Mouse (Mus musculus): ENCODE results near the gene Fndc3b. TPM values are rescaled to one million over a fixed set of nuclear protein-coding genes. Genes with fewer than 3 reads are reported as not detected.

Gene Fndc3b
- polyA plus RNA-seq, 1 experiment, result 14.2 TPM

DNA sequence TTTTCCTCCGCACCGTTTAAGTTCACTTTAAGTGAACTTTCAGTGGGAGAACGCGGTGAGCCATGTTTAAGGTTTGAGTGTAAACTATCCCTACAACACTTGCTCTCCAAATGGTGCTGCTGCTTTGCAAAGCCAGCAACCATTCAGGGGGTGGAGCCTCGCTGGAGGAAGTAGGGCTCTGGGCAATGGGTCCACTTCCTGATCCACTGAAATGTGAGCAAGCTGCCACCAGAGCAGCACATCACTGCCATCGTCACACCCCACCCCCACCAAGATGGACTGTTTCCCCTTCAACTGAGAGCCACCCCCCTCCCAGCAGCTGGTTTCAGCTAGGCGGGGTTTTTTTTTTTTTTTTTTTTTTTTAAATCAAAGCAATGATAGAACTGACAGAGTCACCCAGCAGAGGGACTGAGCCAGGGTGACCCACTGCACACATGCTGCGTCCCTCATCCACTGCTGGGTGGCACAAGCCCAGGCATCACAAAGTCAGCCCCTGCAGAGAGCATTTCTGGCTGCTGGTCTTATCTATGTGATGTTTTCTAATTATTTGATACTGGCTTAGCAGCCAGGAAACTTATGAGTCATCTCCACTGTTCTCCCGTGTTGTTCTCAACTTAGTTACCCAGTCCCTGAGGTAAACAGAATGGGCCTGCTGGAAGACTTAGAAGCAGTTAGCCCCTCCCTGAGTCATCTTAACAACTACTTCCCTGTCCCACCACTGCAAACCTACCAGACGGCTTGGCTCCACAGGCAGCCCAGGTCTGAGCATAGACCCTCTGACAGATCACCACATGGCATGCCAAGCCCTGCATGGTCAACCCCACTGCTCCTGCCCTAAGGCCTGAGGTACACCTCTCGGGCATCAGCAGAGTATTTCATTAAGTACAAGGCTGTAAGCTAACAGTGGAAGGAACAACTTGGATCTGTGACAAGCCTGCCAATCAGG, 112.4 kb downstream of the Fndc3b start:
- TF ChIP-seq CTCF (conservative IDR thresholded peaks at IDR 0.05; ENCODE audit: insufficient read depth, insufficient read length, low read depth, low read length) (no peak), POLR2A (IDR thresholded peaks at IDR 0.05; ENCODE audit: low read depth, low read length) (no peak)
- no peak for DNase-seq
- H3K27ac ChIP-seq (ENCODE audit: insufficient read depth, low read depth, low read length), result no peak overlapping the region
- 74% methylated on average over 11 of the region's 11 CpGs for WGBS
- peaks cover 8% of the 10 kb centered on the region for H3K4me1 ChIP-seq (ENCODE audit: control insufficient read depth, insufficient read depth, low read length)
- no peaks in the 10 kb centered on the region for H3K27me3 ChIP-seq (replicated peaks; ENCODE audit: control insufficient read depth, insufficient read depth, low read length)
- H3K4me3 ChIP-seq (ENCODE audit: insufficient read depth, low read depth, low read length), result no peak overlapping the region
- no peaks in the 10 kb centered on the region for H3K36me3 ChIP-seq (ENCODE audit: control insufficient read depth, insufficient read depth, low read length)

DNA sequence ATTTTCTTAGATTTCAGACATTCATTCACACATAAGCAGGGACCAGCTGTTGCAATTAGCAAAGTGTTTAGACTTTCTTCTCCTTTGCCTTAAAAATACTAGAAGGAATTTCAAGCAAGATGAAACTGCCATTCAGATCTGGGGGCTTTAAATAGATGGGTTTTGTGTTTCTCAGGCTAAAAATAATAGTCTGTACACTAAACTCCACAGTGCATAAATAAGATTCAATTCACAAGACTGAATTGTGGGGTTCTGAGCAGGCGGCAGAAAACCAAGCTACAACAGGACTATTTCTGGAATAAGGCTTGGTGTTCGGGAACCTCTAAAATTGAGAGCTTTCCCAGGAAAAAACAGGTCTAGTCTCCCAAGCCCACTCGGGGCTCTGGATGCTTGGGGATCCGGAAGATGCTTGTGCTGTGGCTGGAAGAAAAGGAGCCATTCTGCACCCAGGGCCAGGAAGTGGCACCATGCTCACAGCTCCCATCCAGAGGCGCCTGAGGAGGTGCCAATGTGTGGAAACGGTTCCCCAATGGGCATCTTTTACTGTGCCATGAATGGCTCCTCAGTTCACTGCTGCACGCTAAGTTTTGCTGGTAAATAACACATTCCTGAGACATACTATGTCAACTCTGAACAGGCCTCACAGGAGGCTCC, 117.5 kb downstream of the Fndc3b start:
- no peak for DNase-seq
- peaks cover 6% of the 10 kb centered on the region for H3K4me1 ChIP-seq (ENCODE audit: control insufficient read depth, insufficient read depth, low read length)
- no peak overlapping the region for H3K27ac ChIP-seq (ENCODE audit: insufficient read depth, low read depth, low read length)
- no peaks in the 10 kb centered on the region for H3K27me3 ChIP-seq (replicated peaks; ENCODE audit: control insufficient read depth, insufficient read depth, low read length)
- no peak overlapping the region for H3K4me3 ChIP-seq (ENCODE audit: insufficient read depth, low read depth, low read length)
- WGBS, result 81% methylated on average over 7 of the region's 7 CpGs
- no peak for TF ChIP-seq CTCF (conservative IDR thresholded peaks at IDR 0.05; ENCODE audit: insufficient read depth, insufficient read length, low read depth, low read length)
- no peaks in the 10 kb centered on the region for H3K36me3 ChIP-seq (ENCODE audit: control insufficient read depth, insufficient read depth, low read length)

DNA sequence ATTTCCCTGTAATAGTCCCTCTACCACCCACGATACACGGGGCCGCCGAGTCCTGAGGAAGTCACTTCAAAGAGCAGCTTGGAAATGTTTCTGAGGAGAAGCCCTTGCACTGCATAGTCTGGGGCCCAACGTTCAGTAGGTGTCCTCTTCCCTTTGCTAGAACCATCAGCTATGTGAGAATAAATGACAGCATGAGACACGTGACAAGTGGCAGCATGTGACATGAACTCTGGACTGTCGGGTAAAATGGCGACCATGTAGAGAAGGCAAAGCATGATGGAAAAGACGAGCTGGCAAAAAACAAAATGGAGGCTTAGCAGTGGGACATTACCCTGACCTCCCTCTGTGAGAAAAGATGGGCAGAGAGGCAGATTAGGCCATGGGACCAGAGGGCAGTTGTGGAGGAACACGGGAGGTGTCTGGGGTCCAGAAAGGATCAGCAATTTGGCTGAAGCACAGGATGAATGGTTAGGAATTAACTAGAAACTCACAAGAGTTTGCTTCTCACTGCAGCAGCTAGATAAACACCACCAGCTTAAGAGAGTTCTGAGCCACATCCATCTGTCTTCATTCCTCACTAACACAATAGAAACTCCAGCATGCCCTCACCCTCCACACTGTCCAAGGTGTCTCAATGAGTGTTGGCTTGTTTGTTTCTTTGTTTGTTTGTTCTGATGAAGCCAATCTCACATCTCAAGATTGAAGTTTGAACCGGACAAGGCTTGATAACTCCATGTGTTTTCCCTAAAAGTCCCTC, 118.2 kb downstream of the Fndc3b start:
- TF ChIP-seq CTCF (conservative IDR thresholded peaks at IDR 0.05; ENCODE audit: insufficient read depth, insufficient read length, low read depth, low read length) (no peak), POLR2A (IDR thresholded peaks at IDR 0.05; ENCODE audit: low read depth, low read length) (no peak)
- Histone ChIP-seq H3K36me3 (ENCODE audit: control insufficient read depth, insufficient read depth, low read length) (no peaks in the 10 kb centered on the region), H3K27me3 (replicated peaks; ENCODE audit: control insufficient read depth, insufficient read depth, low read length) (no peaks in the 10 kb centered on the region), H3K27ac (ENCODE audit: insufficient read depth, low read depth, low read length) (peak overlapping the region; percentile 65), H3K4me3 (ENCODE audit: insufficient read depth, low read depth, low read length) (no peak overlapping the region), H3K4me1 (ENCODE audit: control insufficient read depth, insufficient read depth, low read length) (peaks cover 6% of the 10 kb centered on the region; the same call in 1 of the 2 replicates)
- DNase-seq, result peak; percentile 87
- 52% methylated on average over 11 of the region's 11 CpGs for WGBS

DNA sequence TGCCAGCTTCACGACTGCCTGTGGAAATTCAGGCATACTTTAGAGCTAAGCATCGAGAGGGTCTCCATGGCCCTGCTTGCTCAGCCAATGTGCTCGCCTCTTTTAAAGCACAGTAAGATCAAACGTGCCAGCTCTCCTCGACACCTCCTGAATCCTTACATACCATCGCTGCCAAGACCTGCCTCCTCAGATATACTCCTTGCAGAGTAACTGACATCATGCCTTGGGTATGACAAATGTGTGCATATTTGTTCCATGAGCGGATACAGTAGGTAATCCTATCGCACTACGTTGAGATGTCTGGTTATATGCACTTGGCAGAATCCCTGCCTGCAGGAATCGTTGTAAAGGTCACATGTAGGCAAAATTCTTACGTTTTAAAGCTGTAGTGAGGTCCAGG, 120.3 kb downstream of the Fndc3b start:
- H3K27ac ChIP-seq (ENCODE audit: insufficient read depth, low read depth, low read length), result no peak overlapping the region
- H3K27me3 ChIP-seq (replicated peaks; ENCODE audit: control insufficient read depth, insufficient read depth, low read length), result no peaks in the 10 kb centered on the region
- no peak for DNase-seq
- no peak overlapping the region for H3K4me3 ChIP-seq (ENCODE audit: insufficient read depth, low read depth, low read length)
- TF ChIP-seq POLR2A (IDR thresholded peaks at IDR 0.05; ENCODE audit: low read depth, low read length) (no peak), CTCF (conservative IDR thresholded peaks at IDR 0.05; ENCODE audit: insufficient read depth, insufficient read length, low read depth, low read length) (no peak)
- WGBS, result 56% methylated on average over 11 of the region's 11 CpGs
- H3K4me1 ChIP-seq (ENCODE audit: control insufficient read depth, insufficient read depth, low read length), result peaks cover 10% of the 10 kb centered on the region; the same call in 1 of the 2 replicates
- no peaks in the 10 kb centered on the region for H3K36me3 ChIP-seq (ENCODE audit: control insufficient read depth, insufficient read depth, low read length)

DNA sequence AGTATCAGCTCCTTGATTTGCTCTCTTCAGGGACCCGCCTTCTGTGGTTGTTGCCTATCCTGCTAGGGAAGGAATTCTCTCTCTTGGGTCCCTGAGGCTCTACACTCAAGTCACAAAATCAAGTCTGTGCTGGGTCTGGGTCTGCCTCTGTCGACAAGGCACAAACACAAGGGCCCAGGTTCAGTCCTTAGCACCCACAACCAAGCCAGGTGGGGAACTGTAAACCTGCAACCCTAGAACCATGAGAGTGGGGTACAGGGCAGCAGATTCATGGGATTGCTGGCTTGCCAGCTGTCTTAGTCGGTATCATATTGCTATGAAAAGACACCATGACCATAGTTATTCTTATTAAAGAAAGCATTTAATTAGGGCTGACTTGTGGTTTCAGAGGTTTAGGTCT, 121.8 kb downstream of the Fndc3b start:
- H3K27ac ChIP-seq (ENCODE audit: insufficient read depth, low read depth, low read length), result no peak overlapping the region
- 92% methylated on average over 3 of the region's 3 CpGs for WGBS
- DNase-seq, result no peak
- TF ChIP-seq POLR2A (IDR thresholded peaks at IDR 0.05; ENCODE audit: low read depth, low read length) (no peak), CTCF (conservative IDR thresholded peaks at IDR 0.05; ENCODE audit: insufficient read depth, insufficient read length, low read depth, low read length) (no peak)
- H3K27me3 ChIP-seq (replicated peaks; ENCODE audit: control insufficient read depth, insufficient read depth, low read length), result no peaks in the 10 kb centered on the region
- no peaks in the 10 kb centered on the region for H3K36me3 ChIP-seq (ENCODE audit: control insufficient read depth, insufficient read depth, low read length)
- peaks cover 20% of the 10 kb centered on the region for H3K4me1 ChIP-seq (ENCODE audit: control insufficient read depth, insufficient read depth, low read length)
- no peak overlapping the region for H3K4me3 ChIP-seq (ENCODE audit: insufficient read depth, low read depth, low read length)

DNA sequence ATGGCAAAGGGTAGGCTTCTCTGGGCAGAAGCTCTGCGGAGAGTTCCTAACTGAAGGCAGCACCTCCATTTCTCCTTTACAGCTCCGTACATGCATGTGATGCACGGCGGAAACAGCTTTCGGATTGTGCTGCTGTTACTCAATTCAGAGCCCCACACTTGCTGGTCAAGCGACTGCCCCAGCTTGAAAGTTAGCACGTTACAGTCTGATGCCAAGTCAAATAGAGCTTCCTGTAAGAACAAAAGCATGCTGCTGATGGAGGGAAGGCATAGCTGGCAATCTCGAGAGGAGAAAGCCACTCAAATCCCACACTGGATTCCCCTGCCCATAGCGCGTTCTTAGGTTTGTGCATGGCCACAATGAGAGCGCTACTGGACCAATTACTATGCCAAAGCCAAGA, 122.5 kb downstream of the Fndc3b start:
- 91% methylated on average over 11 of the region's 11 CpGs for WGBS
- no peak for DNase-seq
- no peaks in the 10 kb centered on the region for H3K36me3 ChIP-seq (ENCODE audit: control insufficient read depth, insufficient read depth, low read length)
- no peak overlapping the region for H3K4me3 ChIP-seq (ENCODE audit: insufficient read depth, low read depth, low read length)
- no peak overlapping the region for H3K27ac ChIP-seq (ENCODE audit: insufficient read depth, low read depth, low read length)
- peaks cover 22% of the 10 kb centered on the region for H3K4me1 ChIP-seq (ENCODE audit: control insufficient read depth, insufficient read depth, low read length)
- H3K27me3 ChIP-seq (replicated peaks; ENCODE audit: control insufficient read depth, insufficient read depth, low read length), result no peaks in the 10 kb centered on the region
- no peak for TF ChIP-seq POLR2A (IDR thresholded peaks at IDR 0.05; ENCODE audit: low read depth, low read length)
- TF ChIP-seq CTCF (conservative IDR thresholded peaks at IDR 0.05; ENCODE audit: insufficient read depth, insufficient read length, low read depth, low read length), result no peak

Data from kidney, adult 2 months (tissue).